Mouse (Mus musculus): ENCODE data around the gene Gm28729.

DNA sequence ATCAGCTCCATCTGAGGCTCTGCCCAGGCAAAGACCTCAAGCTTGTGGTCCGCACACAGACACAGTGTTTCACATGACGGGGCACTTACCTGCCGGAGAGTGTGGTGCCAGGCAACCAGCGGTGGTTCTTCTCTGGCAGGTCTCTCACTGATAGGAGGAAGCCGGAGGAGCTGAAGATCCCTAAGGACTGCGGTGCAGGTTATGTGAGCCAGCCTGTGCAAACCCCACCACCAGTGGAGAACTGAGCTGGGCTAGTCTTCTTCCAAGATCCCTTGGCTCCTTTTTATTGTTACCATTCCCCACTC is 12.5 kb upstream of the Gm28729 start:
- no peak for TF ChIP-seq CTCF (IDR thresholded peaks at IDR 0.05; ENCODE audit: extremely low read depth, insufficient read depth, insufficient read length, insufficient replicate concordance)
- TF ChIP-seq POLR2A (IDR thresholded peaks at IDR 0.05; ENCODE audit: low read depth, low read length), result no peak

Data from spleen, adult 2 months (tissue).